ENCODE assay signal across 9 mouse cellular contexts in the genomic region with DNA sequence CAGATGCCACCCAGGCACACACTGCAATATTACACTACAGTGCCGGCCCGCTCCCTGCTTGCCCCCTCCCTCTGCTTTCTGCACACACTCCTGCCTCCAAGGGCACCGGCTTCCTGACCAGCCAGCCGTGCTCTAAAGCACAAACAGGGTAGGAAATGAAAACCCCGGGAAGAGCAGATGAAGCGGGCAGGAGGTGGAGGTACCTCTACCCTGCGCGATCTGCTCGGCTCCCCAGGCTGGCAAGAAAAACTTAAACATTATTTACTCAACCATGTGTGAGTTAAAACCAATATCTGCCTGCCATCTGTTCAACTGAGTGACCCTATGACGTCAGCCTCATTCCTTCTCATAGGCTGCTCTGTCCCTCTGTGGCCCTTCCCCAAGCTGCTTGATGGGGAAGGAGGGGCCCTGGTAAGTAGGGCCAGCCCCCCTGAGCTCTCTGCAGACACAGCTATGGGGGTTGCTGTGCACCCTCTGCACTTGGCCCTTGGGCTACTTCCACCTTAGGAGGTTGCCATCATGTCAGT.
DNase-seq lines count a peak whose midpoint lies in the region; ATAC-seq lines count a peak whose summit lies in the region.
"Had no signal": no experiment of that assay in that cellular context is flagged by ENCODE, and none has a peak within 500 bp of the region (broad histone marks: within the 10 kb centered on the region; RNA-seq: fewer than 3 reads in every experiment).

No protein-coding gene starts in this region.

- 16% methylated on average over 10 of the region's 10 CpGs for WGBS in hindbrain, embryonic 14.5 days

- H3K4me1 ChIP-seq in hindbrain, embryonic 14.5 days (replicated peaks; ENCODE audit: control insufficient read depth, insufficient read depth, low read length) = peaks cover 59% of the 10 kb centered on the region
- H3K4me1 ChIP-seq: liver, embryonic 12.5 days had no signal

- no peaks in the 10 kb centered on the region for H3K36me3 ChIP-seq in hindbrain, embryonic 14.5 days (replicated peaks; ENCODE audit: control insufficient read depth, insufficient read depth)
- H3K36me3 ChIP-seq: liver, embryonic 12.5 days had no signal

- no peaks in the 10 kb centered on the region for H3K27me3 ChIP-seq in hindbrain, embryonic 14.5 days (ENCODE audit: control insufficient read depth, insufficient read depth, low read length)
- H3K27me3 ChIP-seq: liver, embryonic 12.5 days had no signal

- DNase-seq in adrenal gland, postnatal 25 days = peak; percentile 10
- no peak for DNase-seq in adrenal gland, adult 8-10 months
- peak; percentile 59 for DNase-seq in embryo, embryonic 10.5 days (ENCODE audit: low spot score)
- DNase-seq in hindbrain, embryonic 14.5 days (ENCODE audit: low spot score) = no peak
- DNase-seq in neural tube, embryonic 10.5 days (ENCODE audit: extremely low spot score, low spot score) = peak; percentile 36
- DNase-seq in layer of hippocampus, adult 8-10 months (ENCODE audit: low spot score in 2 of 2) = no peak
- no peak for DNase-seq in T-cell, adult 2 months (ENCODE audit: low spot score)
- DNase-seq in natural killer cell, adult 2 months (ENCODE audit: low spot score in 2 of 2) = no peak

- H3K27ac ChIP-seq in hindbrain, embryonic 14.5 days = peak overlapping the region; percentile 27
- H3K27ac ChIP-seq: liver, embryonic 12.5 days had no signal

- no peak overlapping the region for H3K9ac ChIP-seq in hindbrain, embryonic 14.5 days
- H3K9ac ChIP-seq: liver, embryonic 12.5 days had no signal

- no peaks in the 10 kb centered on the region for H3K9me3 ChIP-seq in hindbrain, embryonic 14.5 days (ENCODE audit: control insufficient read depth, low read length)
- H3K9me3 ChIP-seq: liver, embryonic 12.5 days had no signal

- no peak overlapping the region for H3K4me2 ChIP-seq in hindbrain, embryonic 14.5 days (replicated peaks)
- H3K4me2 ChIP-seq: liver, embryonic 12.5 days had no signal

- no peak overlapping the region for H3K4me3 ChIP-seq in hindbrain, embryonic 14.5 days (replicated peaks; ENCODE audit: low read length)
- H3K4me3 ChIP-seq: liver, embryonic 12.5 days had no signal

- ATAC-seq in hindbrain, embryonic 14.5 days (ENCODE audit: low FRiP score) = peak; percentile 56
- ATAC-seq: liver, embryonic 12.5 days had no signal

Comparison
In these comparisons a context has a peak if more than half of its experiments do, and no peak if none do; other contexts are left out.
1. DNase-seq: peak in adrenal gland, postnatal 25 days (single experiment), embryo, embryonic 10.5 days (single experiment) and neural tube, embryonic 10.5 days (single experiment); none in adrenal gland, adult 8-10 months (single experiment), hindbrain, embryonic 14.5 days (single experiment), layer of hippocampus, adult 8-10 months (0 of 2), T-cell, adult 2 months (single experiment) and natural killer cell, adult 2 months (0 of 2).